Mouse (Mus musculus) MEL (cell line): Measurements from ENCODE around the gene Spg11.

Experiments
- CTCF ChIP-seq, 3 experiments: IDR thresholded peaks in 2 of 3; conservative IDR thresholded peaks in 1 of 3; 2 replicates each; pipeline ENCODE4 v1.5.1; 2011 to 2012; ENCODE audit warnings: low read length in 3 of 3, low read depth in 2 of 3, mild to moderate bottlenecking in 2 of 3, improper control_type of control experiment in 1 of 3, inconsistent platforms in 1 of 3, mixed read lengths in 1 of 3, moderate library complexity in 1 of 3; ENCODE audit not compliant: control insufficient read depth in 1 of 3, insufficient read depth in 1 of 3, poor library complexity in 1 of 3, severe bottlenecking in 1 of 3
- ELF1 ChIP-seq: IDR thresholded peaks from 2 replicates; pipeline ENCODE4 v1.6.1; 2014; ENCODE audit warnings: low read depth, mild to moderate bottlenecking, inconsistent platforms, low read length, improper control_type of control experiment, moderate library complexity
- EP300 ChIP-seq, 2 experiments: IDR thresholded peaks; 2 replicates each; pipeline ENCODE4 v1.6.1; 2011; ENCODE audit warnings: improper control_type of control experiment in 2 of 2, low read length in 2 of 2, low read depth in 1 of 2, mild to moderate bottlenecking in 1 of 2
- ETS1 ChIP-seq: IDR thresholded peaks from 2 replicates; pipeline ENCODE4 v1.6.1; 2012; ENCODE audit warnings: low read depth, mild to moderate bottlenecking, inconsistent platforms, low read length, improper control_type of control experiment, moderate library complexity
- MXI1 ChIP-seq: IDR thresholded peaks from 2 replicates; pipeline ENCODE4 v1.6.1; 2011; ENCODE audit warnings: mild to moderate bottlenecking, low read depth, low read length, improper control_type of control experiment
- NELFE ChIP-seq: IDR thresholded peaks from 2 replicates; pipeline ENCODE4 v1.6.1; 2011; ENCODE audit warnings: low read depth, low read length, improper control_type of control experiment
- ZC3H11A ChIP-seq: IDR thresholded peaks from 2 replicates; pipeline ENCODE4 v1.6.1; 2012; ENCODE audit warnings: low read depth, mild to moderate bottlenecking, inconsistent platforms, low read length, improper control_type of control experiment

GRCm38 (mm10) chr2:122158362-122158802 lies 40.2 kb upstream of the Spg11 start:
- TF ChIP-seq EP300 (IDR thresholded peaks at IDR 0.05; ENCODE audit: low read depth in 1 of 2, low read length in 2 of 2) (no peak), CTCF (IDR thresholded peaks at IDR 0.05 in 2 of 3, conservative IDR thresholded peaks at IDR 0.05 in 1 of 3; ENCODE audit: control insufficient read depth in 1 of 3, insufficient read depth in 1 of 3, low read depth in 2 of 3, low read length in 3 of 3, poor library complexity in 1 of 3, severe bottlenecking in 1 of 3) (no peak), NELFE (no peak), MXI1 (no peak), ZC3H11A (no peak), ETS1 (no peak), ELF1 (no peak)
